Comparison of ENCODE assay signal across 8 mouse cellular contexts in genomic region chr4:3067265-3067664, GRCm38 (mm10).
A peak's percentile ranks its signal among the peaks of the same experiment; 100 is the strongest.
DNase-seq lines count a peak whose midpoint lies in the region; ATAC-seq and TF ChIP-seq lines count a peak whose summit lies in the region.

No protein-coding gene starts in this region.

- H3K4me3 ChIP-seq in kidney, postnatal 0 days (replicated peaks; ENCODE audit: low read depth, low read length): no peak overlapping the region
- no peak overlapping the region for H3K4me3 ChIP-seq in kidney, embryonic 14.5 days (ENCODE audit: low read length)
- H3K4me3 ChIP-seq in liver, embryonic 15.5 days (replicated peaks): no peak overlapping the region
- H3K4me3 ChIP-seq in layer of hippocampus, adult 2 months: no peak overlapping the region

- peak; percentile 3; the same call in 1 of the 2 replicates for ATAC-seq in kidney, postnatal 0 days (replicated peaks; ENCODE audit: low FRiP score, low read depth)
- ATAC-seq in kidney, embryonic 14.5 days (ENCODE audit: low FRiP score, low TSS enrichment): no peak; the same call in 1 of the 2 replicates
- peak; percentile 6 for ATAC-seq in liver, embryonic 15.5 days (ENCODE audit: insufficient read depth)

- H3K9me3 ChIP-seq in kidney, postnatal 0 days (replicated peaks; ENCODE audit: low read length): peaks cover 31% of the 10 kb centered on the region; the same call in 1 of the 2 replicates
- H3K9me3 ChIP-seq in kidney, embryonic 14.5 days (ENCODE audit: control insufficient read depth, low read length): peaks cover 80% of the 10 kb centered on the region
- H3K9me3 ChIP-seq in liver, embryonic 15.5 days (replicated peaks): peaks cover 13% of the 10 kb centered on the region; the same call in 1 of the 2 replicates

- H3K27me3 ChIP-seq in kidney, postnatal 0 days (ENCODE audit: insufficient read depth, low read length): no peaks in the 10 kb centered on the region
- no peaks in the 10 kb centered on the region for H3K27me3 ChIP-seq in kidney, embryonic 14.5 days (ENCODE audit: control insufficient read depth, insufficient read depth, low read length)
- no peaks in the 10 kb centered on the region for H3K27me3 ChIP-seq in liver, embryonic 15.5 days

- TF ChIP-seq CTCF in kidney, postnatal 0 days (IDR thresholded peaks at IDR 0.05; ENCODE audit: low read depth): no peak
- TF ChIP-seq CTCF in layer of hippocampus, adult 2 months (conservative IDR thresholded peaks at IDR 0.05): no peak

- no peaks in the 10 kb centered on the region for H3K36me3 ChIP-seq in kidney, postnatal 0 days (ENCODE audit: insufficient read depth, low read length)
- no peaks in the 10 kb centered on the region for H3K36me3 ChIP-seq in kidney, embryonic 14.5 days (ENCODE audit: control insufficient read depth, insufficient read depth, low read length)
- no peaks in the 10 kb centered on the region for H3K36me3 ChIP-seq in liver, embryonic 15.5 days (replicated peaks)

- no peak overlapping the region for H3K4me2 ChIP-seq in kidney, postnatal 0 days (ENCODE audit: low read length)
- H3K4me2 ChIP-seq in kidney, embryonic 14.5 days (replicated peaks; ENCODE audit: low read depth, low read length): no peak overlapping the region
- H3K4me2 ChIP-seq in liver, embryonic 15.5 days: no peak overlapping the region

- 55% methylated on average over 2 of the region's 2 CpGs for WGBS in kidney, postnatal 0 days
- 57% methylated on average over 2 of the region's 2 CpGs for WGBS in kidney, embryonic 14.5 days
- WGBS in liver, embryonic 15.5 days (ENCODE audit: insufficient replicate concordance): 40% methylated on average over 2 of the region's 2 CpGs

- H3K27ac ChIP-seq in kidney, postnatal 0 days: no peak overlapping the region
- no peak overlapping the region for H3K27ac ChIP-seq in kidney, embryonic 14.5 days (ENCODE audit: low read depth, low read length)
- no peak overlapping the region for H3K27ac ChIP-seq in liver, embryonic 15.5 days (replicated peaks)
- no peak overlapping the region for H3K27ac ChIP-seq in layer of hippocampus, adult 2 months

- H3K4me1 ChIP-seq in kidney, postnatal 0 days (replicated peaks; ENCODE audit: insufficient read depth, low read length): no peaks in the 10 kb centered on the region
- no peaks in the 10 kb centered on the region for H3K4me1 ChIP-seq in kidney, embryonic 14.5 days (ENCODE audit: control insufficient read depth, insufficient read depth, low read length)
- no peaks in the 10 kb centered on the region for H3K4me1 ChIP-seq in liver, embryonic 15.5 days (replicated peaks)

- no peak for DNase-seq in kidney, postnatal 0 days (ENCODE audit: low spot score)
- peak; percentile 8 for DNase-seq in urinary bladder, postnatal 10 days (ENCODE audit: low spot score)
- DNase-seq in urinary bladder, postnatal 36 days (ENCODE audit: low spot score in 2 of 2): no peak
- peak; percentile 1 for DNase-seq in urinary bladder, postnatal 25 days (ENCODE audit: low spot score)
- DNase-seq in embryo, embryonic 10 days (ENCODE audit: low spot score): no peak
- DNase-seq in layer of hippocampus, adult 2 months (ENCODE audit: low spot score in 2 of 2): no peak

- H3K9ac ChIP-seq in kidney, postnatal 0 days (ENCODE audit: low read depth, low read length): no peak overlapping the region
- H3K9ac ChIP-seq in kidney, embryonic 14.5 days (ENCODE audit: low read depth, low read length): no peak overlapping the region
- H3K9ac ChIP-seq in liver, embryonic 15.5 days: no peak overlapping the region

Comparison
In these comparisons a context has a peak if more than half of its experiments do, and no peak if none do; other contexts are left out.
1. DNase-seq: peak in urinary bladder, postnatal 10 days (single experiment) and urinary bladder, postnatal 25 days (single experiment); none in kidney, postnatal 0 days (single experiment), urinary bladder, postnatal 36 days (0 of 2), embryo, embryonic 10 days (single experiment) and layer of hippocampus, adult 2 months (0 of 2).